Mouse (Mus musculus): ENCODE data around the gene Cpsf3.

- no peak for TF ChIP-seq GATA1 (IDR thresholded peaks at IDR 0.05; ENCODE audit: low read depth, low read length)
- peak; percentile 63 to 76 (median 71) for TF ChIP-seq CTCF (IDR thresholded peaks at IDR 0.05 in 2 of 3, conservative IDR thresholded peaks at IDR 0.05 in 1 of 3; ENCODE audit: control insufficient read depth in 1 of 3, insufficient read depth in 1 of 3, low read depth in 2 of 3, low read length in 3 of 3, poor library complexity in 1 of 3, severe bottlenecking in 1 of 3)
- no peak for TF ChIP-seq MYC (IDR thresholded peaks at IDR 0.05; ENCODE audit: low read depth, low read length)
These were observed 33.1 kb downstream of the Cpsf3 start for GRCm38 (mm10) chr12:21318143-21318895.

Measured in MEL (cell line).